Mouse (Mus musculus) R1 (cell line): ENCODE results near the gene Bcor.

Experiments
- DNase-seq: peaks from one replicate; pipeline ENCODE4 v3.0.0-alpha.2; 2018; ENCODE audit warnings: low read depth, low spot score

Bcor gene

GRCm38 (mm10) chrX:12127106-12127670 is 33.0 kb downstream of the Bcor start:
- DNase-seq: peak; percentile 8

GRCm38 (mm10) chrX:12126408-12127105 is 33.6 kb downstream of the Bcor start:
- no peak for DNase-seq

GRCm38 (mm10) chrX:12124571-12124970 is 35.6 kb downstream of the Bcor start:
- DNase-seq: no peak

GRCm38 (mm10) chrX:12123687-12124087 is 36.5 kb downstream of the Bcor start:
- DNase-seq: peak; percentile 54

- peak; percentile 73 for DNase-seq
These were observed 37.4 kb downstream of the Bcor start for GRCm38 (mm10) chrX:12122594-12123331.

- no peak for DNase-seq
These were observed 40.7 kb downstream of the Bcor start for GRCm38 (mm10) chrX:12119476-12119875.

- DNase-seq: no peak
These were observed 44.0 kb downstream of the Bcor start for GRCm38 (mm10) chrX:12116128-12116527.

- no peak for DNase-seq
These were observed 48.0 kb downstream of the Bcor start for GRCm38 (mm10) chrX:12112166-12112565.

GRCm38 (mm10) chrX:12110518-12110917 is 49.6 kb downstream of the Bcor start:
- peak; percentile 53 for DNase-seq

GRCm38 (mm10) chrX:12105358-12105757 is 54.8 kb downstream of the Bcor start:
- DNase-seq: no peak

GRCm38 (mm10) chrX:12096783-12097526 is 63.2 kb downstream of the Bcor start:
- no peak for DNase-seq

GRCm38 (mm10) chrX:12093371-12093770 is 66.8 kb downstream of the Bcor start:
- DNase-seq: no peak

GRCm38 (mm10) chrX:12091431-12092061 is 68.6 kb downstream of the Bcor start:
- no peak for DNase-seq

- peak; percentile 58 for DNase-seq
These were observed 69.2 kb downstream of the Bcor start for GRCm38 (mm10) chrX:12090871-12091404.

GRCm38 (mm10) chrX:12090151-12090870 is 69.8 kb downstream of the Bcor start:
- peak; percentile 47 for DNase-seq

GRCm38 (mm10) chrX:12089353-12090081 is 70.6 kb downstream of the Bcor start:
- DNase-seq: no peak

GRCm38 (mm10) chrX:12089027-12089340 is 71.2 kb downstream of the Bcor start:
- no peak for DNase-seq

- DNase-seq: peak; percentile 68
These were observed 71.7 kb downstream of the Bcor start for GRCm38 (mm10) chrX:12088301-12089026.

- DNase-seq: no peak
These were observed 72.4 kb downstream of the Bcor start for GRCm38 (mm10) chrX:12087511-12088300.
